Mouse (Mus musculus): Measurements from ENCODE around the gene Bola3.

DNA sequence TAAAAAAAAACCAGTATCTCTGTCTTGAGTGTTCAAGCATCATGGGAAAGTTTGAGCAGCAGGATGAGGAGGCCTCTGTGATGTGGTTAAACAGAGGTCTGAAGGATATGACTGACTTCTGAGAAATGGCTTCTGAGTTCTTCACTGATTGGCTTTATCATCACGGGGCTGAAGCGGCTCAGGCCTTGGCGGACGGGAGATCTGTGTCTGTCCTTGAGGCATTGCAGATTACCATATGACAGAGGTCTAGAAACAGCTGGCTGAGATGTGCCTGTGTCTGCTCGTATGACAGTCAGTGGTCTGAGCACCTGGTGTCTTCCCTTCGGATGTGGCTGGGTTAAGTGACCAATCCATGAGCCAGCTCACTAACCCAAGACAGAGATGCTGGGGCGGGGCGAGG, 36.4 kb upstream of the Bola3 start:
- TF ChIP-seq POLR2A (IDR thresholded peaks at IDR 0.05; ENCODE audit: borderline replicate concordance, insufficient read depth, low read length) = no peak
- TF ChIP-seq CTCF (IDR thresholded peaks at IDR 0.05; ENCODE audit: borderline replicate concordance, insufficient read depth, low read depth, low read length) = no peak
